Mouse (Mus musculus) megakaryocyte, embryonic 14.5 days (primary cell): ENCODE data around the gene Gtf2a1l.

Experiments used
- FLI1 ChIP-seq: IDR thresholded peaks from 2 replicates; pipeline ENCODE4 v1.6.1; 2012; ENCODE audit warnings: low read length, inconsistent platforms, mixed read lengths
- GATA1 ChIP-seq: IDR thresholded peaks from 3 replicates; pipeline ENCODE4 v1.6.1; 2012; ENCODE audit warnings: mixed read lengths, low read length, inconsistent platforms, borderline replicate concordance

- no peak for TF ChIP-seq GATA1
- no peak for TF ChIP-seq FLI1
Observed at GRCm38 (mm10) chr17:88658510-88658909, 9.9 kb upstream of the Gtf2a1l start.
